Mouse (Mus musculus) liver, embryonic 15.5 days (tissue): ENCODE data around the gene Samhd1. TPM values are rescaled to one million over a fixed set of nuclear protein-coding genes. Genes with fewer than 3 reads are reported as not detected.
"Not testable (repeated sequence)": the region's sequence is repeated elsewhere in the genome, so short reads cannot be mapped to it uniquely, and the experiment has no call there.

Source experiments
- ATAC-seq: fragments of 200-750 bp; cut with Nextera tagmentation; 2 replicates; pipeline ENCODE4 v1.8.0; 2017; ENCODE audit warnings: moderate number of reproducible peaks, mild to moderate bottlenecking, moderate library complexity; ENCODE audit not compliant: insufficient read depth
- H3K27ac ChIP-seq: fragments of 300-500 bp; sonication (generic); replicated peaks from 2 replicates; pipeline ENCODE4 v1.5.1; 2015; ENCODE audit warnings: mild to moderate bottlenecking, inconsistent platforms
- H3K27me3 ChIP-seq: fragments of 300-500 bp; sonication (generic); 2 replicates; pipeline ENCODE4 v1.6.1; 2015; ENCODE audit warnings: mild to moderate bottlenecking, inconsistent platforms
- H3K36me3 ChIP-seq: fragments of 300-500 bp; sonication (generic); replicated peaks from 2 replicates; pipeline ENCODE4 v1.6.1; 2015; ENCODE audit warnings: moderate library complexity, mild to moderate bottlenecking, inconsistent platforms
- H3K4me1 ChIP-seq: fragments of 300-500 bp; sonication (generic); replicated peaks from 2 replicates; pipeline ENCODE4 v1.6.1; 2015; ENCODE audit warnings: inconsistent platforms
- H3K4me2 ChIP-seq: fragments of 300-500 bp; sonication (generic); 2 replicates; pipeline ENCODE4 v1.6.1; 2015; ENCODE audit warnings: moderate library complexity, mild to moderate bottlenecking, inconsistent platforms
- H3K4me3 ChIP-seq: fragments of 300-500 bp; sonication (generic); replicated peaks from 2 replicates; pipeline ENCODE4 v1.5.1; 2015; ENCODE audit warnings: mild to moderate bottlenecking, inconsistent platforms
- H3K9ac ChIP-seq: fragments of 300-500 bp; sonication (generic); 2 replicates; pipeline ENCODE4 v1.6.1; 2015; ENCODE audit warnings: moderate library complexity, mild to moderate bottlenecking, inconsistent platforms
- H3K9me3 ChIP-seq: fragments of 300-500 bp; sonication (generic); replicated peaks from 2 replicates; pipeline ENCODE4 v1.6.1; 2016; ENCODE audit warnings: inconsistent platforms
- WGBS: fragments of 180-500 bp; shearing (Covaris S2); methylation state at CpG from one replicate; pipeline ENCODE4 v1.1.7; 2015; ENCODE audit warnings: mixed read lengths; ENCODE audit not compliant: insufficient replicate concordance; 5-methylcytosine and 5-hydroxymethylcytosine counted together
- polyA plus RNA-seq: library from polyadenylated mRNA; unstranded; fragments of >200 nt; fragmentation: Nextera tagmentation; extraction: Ambion mirVana; gene quantifications from 2 replicates; pipeline ENCODE4 v1.2.1, GENCODE M21; 2015

The Samhd1 gene
- 15.2 and 18.1 TPM in 2 replicates for polyA plus RNA-seq

DNA sequence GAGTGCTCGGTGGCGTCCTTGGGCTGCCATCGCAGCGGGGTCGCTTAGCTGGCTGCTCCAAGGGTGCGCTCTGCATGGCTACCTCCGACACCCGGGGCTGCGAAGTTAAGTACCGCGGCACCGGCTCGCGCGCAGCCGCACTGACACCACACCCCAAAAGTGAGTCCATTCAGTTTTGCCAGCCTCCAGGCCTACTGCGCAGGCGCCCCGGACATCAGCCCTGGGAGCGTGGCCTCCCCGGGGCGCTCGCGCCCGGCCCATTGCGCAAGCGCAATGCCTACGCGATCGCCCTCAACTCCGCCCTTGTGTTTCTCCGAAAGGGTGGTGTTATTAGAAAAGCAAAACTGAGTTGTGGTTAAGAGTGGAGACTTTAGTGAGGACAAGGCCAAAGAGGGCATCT is at the start of gene Samhd1:
TSS of gene Samhd1 (minus strand) at position 252 of the 400 bp plus-strand sequence.
- Histone ChIP-seq H3K9me3 (no peaks in the 10 kb centered on the region), H3K36me3 (no peaks in the 10 kb centered on the region), H3K27ac (peak within 1 kb of the TSS; percentile 92), H3K9ac (peak within 1 kb of the TSS; percentile 85), H3K4me2 (peak within 1 kb of the TSS; percentile 96), H3K4me3 (peak within 1 kb of the TSS; percentile 82), H3K4me1 (peaks cover 65% of the 10 kb centered on the region), H3K27me3 (no peaks in the 10 kb centered on the region)
- ATAC-seq: peak; percentile 96
- WGBS: under 1% methylated on average over 32 of the region's 32 CpGs

- no peak overlapping the region for H3K27ac ChIP-seq
- H3K9ac ChIP-seq: no peak overlapping the region
- no peak overlapping the region for H3K4me2 ChIP-seq
- H3K9me3 ChIP-seq: no peaks in the 10 kb centered on the region
- H3K4me3 ChIP-seq: no peak overlapping the region
- peaks cover 2% of the 10 kb centered on the region; the same call in 1 of the 2 replicates for H3K4me1 ChIP-seq
- H3K36me3 ChIP-seq: peaks cover 84% of the 10 kb centered on the region
- 78% methylated on average over 6 of the region's 6 CpGs for WGBS
- H3K27me3 ChIP-seq: no peaks in the 10 kb centered on the region
- ATAC-seq: no peak
Observed at GRCm38 (mm10) chr2:157178167-157178566, 43.1 kb upstream of the Samhd1 start.

GRCm38 (mm10) chr2:157176248-157176647 is 41.2 kb upstream of the Samhd1 start:
- H3K4me2 ChIP-seq: no peak overlapping the region
- H3K4me3 ChIP-seq: no peak overlapping the region
- H3K9ac ChIP-seq: no peak overlapping the region
- no peak for ATAC-seq
- no peaks in the 10 kb centered on the region for H3K9me3 ChIP-seq
- WGBS: 63% methylated on average over 3 of the region's 3 CpGs
- no peak overlapping the region for H3K27ac ChIP-seq
- H3K4me1 ChIP-seq: peaks cover 2% of the 10 kb centered on the region; the same call in 1 of the 2 replicates
- no peaks in the 10 kb centered on the region for H3K27me3 ChIP-seq
- peaks cover 85% of the 10 kb centered on the region for H3K36me3 ChIP-seq

GRCm38 (mm10) chr2:157174416-157174815 is 39.4 kb upstream of the Samhd1 start:
- Histone ChIP-seq H3K4me3 (no peak overlapping the region), H3K36me3 (peaks cover 86% of the 10 kb centered on the region)

GRCm38 (mm10) chr2:157173555-157173954 is 38.5 kb upstream of the Samhd1 start:
- 87% methylated on average over 6 of the region's 6 CpGs for WGBS
- Histone ChIP-seq H3K9me3 (no peaks in the 10 kb centered on the region), H3K27me3 (no peaks in the 10 kb centered on the region), H3K27ac (no peak overlapping the region), H3K4me1 (0 out of 2 replicates have a peak, but pooled peaks cover 2% of the 10 kb centered on the region), H3K4me3 (no peak overlapping the region), H3K36me3 (peaks cover 94% of the 10 kb centered on the region), H3K9ac (no peak overlapping the region), H3K4me2 (no peak overlapping the region)
- no peak for ATAC-seq

More at GRCm38 (mm10) chr2:157174416-157174815, 39.4 kb upstream of the Samhd1 start:
- H3K9me3 ChIP-seq: no peaks in the 10 kb centered on the region
- H3K27ac ChIP-seq: no peak overlapping the region
- H3K27me3 ChIP-seq: no peaks in the 10 kb centered on the region
- H3K9ac ChIP-seq: no peak overlapping the region
- 85% methylated on average over 5 of the region's 5 CpGs for WGBS
- H3K4me1 ChIP-seq: peaks cover 2% of the 10 kb centered on the region; the same call in 1 of the 2 replicates
- no peak for ATAC-seq
- H3K4me2 ChIP-seq: no peak overlapping the region

DNA sequence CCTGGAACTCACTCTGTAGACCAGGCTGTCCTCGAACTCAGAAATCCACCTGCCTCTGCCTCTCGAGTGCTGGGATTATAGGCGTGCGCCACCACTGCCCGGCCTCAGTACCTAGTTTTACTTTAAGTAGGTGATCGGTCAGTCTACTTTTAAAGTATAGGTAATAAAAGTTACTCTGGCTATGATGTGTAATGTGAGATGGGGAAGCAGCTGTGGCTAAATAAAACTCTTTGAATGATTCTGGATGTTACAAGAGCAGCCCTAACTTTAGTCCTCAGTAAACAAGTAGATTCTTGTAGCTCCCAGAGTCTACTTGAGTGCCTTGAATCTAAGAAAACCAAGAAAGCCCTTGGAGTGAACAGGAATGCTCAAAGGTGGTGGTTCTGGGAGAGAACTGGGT is 37.9 kb upstream of the Samhd1 start:
- Histone ChIP-seq H3K9ac (no peak overlapping the region), H3K9me3 (no peaks in the 10 kb centered on the region), H3K27ac (no peak overlapping the region), H3K36me3 (peaks cover 92% of the 10 kb centered on the region), H3K4me2 (no peak overlapping the region), H3K27me3 (no peaks in the 10 kb centered on the region), H3K4me3 (no peak overlapping the region), H3K4me1 (0 out of 2 replicates have a peak, but pooled peaks cover 2% of the 10 kb centered on the region)
- no peak for ATAC-seq
- 88% methylated on average over 6 of the region's 6 CpGs for WGBS

- no peaks in the 10 kb centered on the region for H3K4me1 ChIP-seq
- peaks cover 91% of the 10 kb centered on the region for H3K36me3 ChIP-seq
- H3K27ac ChIP-seq: no peak overlapping the region
- H3K4me2 ChIP-seq: no peak overlapping the region
- no peak overlapping the region for H3K9ac ChIP-seq
- no peak for ATAC-seq
- 79% methylated on average over 6 of the region's 6 CpGs for WGBS
- no peaks in the 10 kb centered on the region for H3K9me3 ChIP-seq
- H3K27me3 ChIP-seq: no peaks in the 10 kb centered on the region
- H3K4me3 ChIP-seq: no peak overlapping the region
Observed at GRCm38 (mm10) chr2:157170626-157171025, 35.6 kb upstream of the Samhd1 start.

- H3K4me1 ChIP-seq: no peaks in the 10 kb centered on the region
- H3K36me3 ChIP-seq: peaks cover 89% of the 10 kb centered on the region
- no peak for ATAC-seq
- no peak overlapping the region for H3K4me3 ChIP-seq
- no peak overlapping the region for H3K4me2 ChIP-seq
- H3K27me3 ChIP-seq: no peaks in the 10 kb centered on the region
- no peaks in the 10 kb centered on the region for H3K9me3 ChIP-seq
- no peak overlapping the region for H3K9ac ChIP-seq
- H3K27ac ChIP-seq: no peak overlapping the region
- WGBS: 73% methylated on average over 5 of the region's 5 CpGs
Observed at GRCm38 (mm10) chr2:157170166-157170565, 35.1 kb upstream of the Samhd1 start.

GRCm38 (mm10) chr2:157166371-157167080 is 31.5 kb upstream of the Samhd1 start:
- H3K4me2 ChIP-seq: no peak overlapping the region
- 88% methylated on average over 12 of the region's 12 CpGs for WGBS

GRCm38 (mm10) chr2:157165312-157166224 is 30.5 kb upstream of the Samhd1 start:
- not testable (repeated sequence) for ATAC-seq, H3K4me3 ChIP-seq, H3K4me2 ChIP-seq, H3K4me1 ChIP-seq, H3K27me3 ChIP-seq, H3K9me3 ChIP-seq, H3K9ac ChIP-seq, H3K27ac ChIP-seq
- H3K36me3 ChIP-seq: peaks cover 86% of the 10 kb centered on the region

More at GRCm38 (mm10) chr2:157166371-157167080, 31.5 kb upstream of the Samhd1 start:
- Histone ChIP-seq H3K9me3 (no peaks in the 10 kb centered on the region), H3K27me3 (no peaks in the 10 kb centered on the region), H3K27ac (no peak overlapping the region), H3K4me3 (no peak overlapping the region), H3K36me3 (peaks cover 86% of the 10 kb centered on the region), H3K9ac (no peak overlapping the region), H3K4me1 (no peaks in the 10 kb centered on the region)
- no peak for ATAC-seq

- Histone ChIP-seq H3K4me1 (no peaks in the 10 kb centered on the region), H3K27me3 (no peaks in the 10 kb centered on the region), H3K9me3 (no peaks in the 10 kb centered on the region), H3K4me2 (no peak overlapping the region), H3K9ac (no peak overlapping the region), H3K4me3 (no peak overlapping the region), H3K27ac (no peak overlapping the region), H3K36me3 (peaks cover 86% of the 10 kb centered on the region)
- no peak for ATAC-seq
- 87% methylated on average over 2 of the region's 2 CpGs for WGBS
Observed at GRCm38 (mm10) chr2:157164101-157164500, 29.0 kb upstream of the Samhd1 start.
